Mouse (Mus musculus) thymus, adult 2 months (tissue): ENCODE results near the gene Tmprss4.

Experiments
- CTCF ChIP-seq: fragments of 200-500 bp; IDR thresholded peaks from 2 replicates; pipeline ENCODE4 v1.5.1; 2012; ENCODE audit warnings: mild to moderate bottlenecking, control low read depth, low read length, moderate library complexity, borderline replicate concordance; ENCODE audit not compliant: control insufficient read depth, poor library complexity, insufficient read depth; ENCODE audit errors: extremely low read depth
- POLR2A ChIP-seq: fragments of 200-500 bp; IDR thresholded peaks from 2 replicates; pipeline ENCODE4 v1.6.1; 2012; ENCODE audit warnings: mild to moderate bottlenecking, low read length, control low read depth, moderate library complexity; ENCODE audit not compliant: control insufficient read depth, poor library complexity, insufficient read depth; ENCODE audit errors: extremely low read depth

- TF ChIP-seq POLR2A (no peak), CTCF (no peak)
Measured at GRCm38 (mm10) chr9:45195468-45195867, 8.4 kb downstream of the Tmprss4 start.
